9 mouse cellular contexts compared by ENCODE assay signal in the genomic region with DNA sequence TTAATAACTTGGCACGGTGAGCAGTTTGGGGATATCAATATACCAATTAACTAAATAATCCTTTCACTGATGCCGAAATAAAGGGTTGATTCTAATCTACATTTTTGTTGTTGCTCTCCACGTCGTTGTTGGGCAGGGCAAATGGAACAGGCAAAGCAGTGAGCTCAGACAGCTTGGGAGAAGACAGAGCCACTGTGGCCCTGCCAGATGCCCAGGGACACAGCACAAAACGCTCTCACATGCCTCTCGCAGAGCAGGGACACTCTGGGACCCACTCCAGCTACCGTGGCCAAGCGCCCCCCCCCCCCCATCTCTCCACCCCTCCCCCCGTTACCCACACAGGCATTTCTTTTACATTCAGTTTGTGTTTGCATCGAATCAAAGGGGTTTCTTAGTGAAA.
DNase-seq lines count a peak whose midpoint lies in the region; ATAC-seq and TF ChIP-seq lines count a peak whose summit lies in the region.
"Had no signal": no experiment of that assay in that cellular context is flagged by ENCODE, and none has a peak within 500 bp of the region (broad histone marks: within the 10 kb centered on the region; RNA-seq: fewer than 3 reads in every experiment).

No protein-coding gene starts in this region.

- H3K9ac ChIP-seq in midbrain, embryonic 12.5 days (replicated peaks), result no peak overlapping the region
- H3K9ac ChIP-seq in midbrain, embryonic 11.5 days (ENCODE audit: low read length), result no peak overlapping the region
- H3K9ac ChIP-seq in hindbrain, embryonic 14.5 days, result no peak overlapping the region
- no peak overlapping the region for H3K9ac ChIP-seq in midbrain, postnatal 0 days (replicated peaks; ENCODE audit: low read length, poor library complexity, severe bottlenecking)

- H3K27me3 ChIP-seq in midbrain, embryonic 12.5 days, result peaks cover 4% of the 10 kb centered on the region; the same call in 1 of the 2 replicates
- H3K27me3 ChIP-seq in midbrain, embryonic 11.5 days (ENCODE audit: control insufficient read depth, insufficient read depth, low read length), result no peaks in the 10 kb centered on the region
- no peaks in the 10 kb centered on the region for H3K27me3 ChIP-seq in hindbrain, embryonic 14.5 days (ENCODE audit: control insufficient read depth, insufficient read depth, low read length)
- no peaks in the 10 kb centered on the region for H3K27me3 ChIP-seq in midbrain, postnatal 0 days (ENCODE audit: insufficient read depth, low read length)

- H3K4me1 ChIP-seq in midbrain, embryonic 12.5 days, result peaks cover 5% of the 10 kb centered on the region; the same call in 1 of the 2 replicates
- H3K4me1 ChIP-seq in midbrain, embryonic 11.5 days (ENCODE audit: control insufficient read depth, insufficient read depth, low read length), result no peaks in the 10 kb centered on the region
- H3K4me1 ChIP-seq in hindbrain, embryonic 14.5 days (replicated peaks; ENCODE audit: control insufficient read depth, insufficient read depth, low read length), result peaks cover 19% of the 10 kb centered on the region
- no peaks in the 10 kb centered on the region for H3K4me1 ChIP-seq in midbrain, postnatal 0 days (ENCODE audit: insufficient read depth, low read length)

- no peak overlapping the region for H3K27ac ChIP-seq in midbrain, embryonic 12.5 days (replicated peaks)
- no peak overlapping the region for H3K27ac ChIP-seq in midbrain, embryonic 11.5 days (ENCODE audit: low read depth, low read length)
- H3K27ac ChIP-seq in hindbrain, embryonic 14.5 days, result peak overlapping the region; percentile 73
- H3K27ac ChIP-seq in midbrain, postnatal 0 days (ENCODE audit: low read depth, low read length), result peak overlapping the region; percentile 39; the same call in 1 of the 2 replicates
- H3K27ac ChIP-seq in gastrocnemius, adult 2 months, result no peak overlapping the region

- no peaks in the 10 kb centered on the region for H3K9me3 ChIP-seq in midbrain, embryonic 12.5 days
- no peaks in the 10 kb centered on the region for H3K9me3 ChIP-seq in midbrain, embryonic 11.5 days (ENCODE audit: control insufficient read depth, low read length)
- H3K9me3 ChIP-seq in hindbrain, embryonic 14.5 days (ENCODE audit: control insufficient read depth, low read length), result no peaks in the 10 kb centered on the region
- no peaks in the 10 kb centered on the region for H3K9me3 ChIP-seq in midbrain, postnatal 0 days (ENCODE audit: low read length)

- no peak for DNase-seq in midbrain, embryonic 11.5 days (ENCODE audit: low spot score, missing footprints)
- peak; percentile 46 for DNase-seq in cerebellum, adult 9-10 months
- DNase-seq in hindbrain, embryonic 14.5 days (ENCODE audit: low spot score), result no peak
- DNase-seq in midbrain, postnatal 0 days (ENCODE audit: low spot score), result peak; percentile 89
- no peak for DNase-seq in gastrocnemius, adult 2 months
- no peak for DNase-seq in natural killer cell, adult 2 months (ENCODE audit: low spot score in 2 of 2)
- DNase-seq: adrenal gland, postnatal 10 days; thymus, postnatal 14 days had no signal

- H3K4me2 ChIP-seq in midbrain, embryonic 12.5 days (replicated peaks), result no peak overlapping the region
- H3K4me2 ChIP-seq in midbrain, embryonic 11.5 days, result no peak overlapping the region
- H3K4me2 ChIP-seq in hindbrain, embryonic 14.5 days (replicated peaks), result 0 out of 2 replicates have a peak overlapping the region, but pooled peaks have one; percentile 19
- H3K4me2 ChIP-seq in midbrain, postnatal 0 days (ENCODE audit: low read depth, low read length, poor library complexity, severe bottlenecking), result no peak overlapping the region

- 54% methylated on average over 8 of the region's 10 CpGs for WGBS in midbrain, embryonic 12.5 days
- 56% methylated on average over 10 of the region's 10 CpGs for WGBS in midbrain, embryonic 11.5 days
- WGBS in hindbrain, embryonic 14.5 days, result 24% methylated on average over 10 of the region's 10 CpGs
- 41% methylated on average over 10 of the region's 10 CpGs for WGBS in midbrain, postnatal 0 days

- intact Hi-C loops in gastrocnemius, adult 2 months (cut with DNase I), result no loop called here

- no peaks in the 10 kb centered on the region for H3K36me3 ChIP-seq in midbrain, embryonic 12.5 days
- no peaks in the 10 kb centered on the region for H3K36me3 ChIP-seq in midbrain, embryonic 11.5 days (ENCODE audit: control insufficient read depth, insufficient read depth, low read length)
- H3K36me3 ChIP-seq in hindbrain, embryonic 14.5 days (replicated peaks; ENCODE audit: control insufficient read depth, insufficient read depth), result no peaks in the 10 kb centered on the region
- H3K36me3 ChIP-seq in midbrain, postnatal 0 days (ENCODE audit: insufficient read depth, low read length), result no peaks in the 10 kb centered on the region

- no peak overlapping the region for H3K4me3 ChIP-seq in midbrain, embryonic 12.5 days
- no peak overlapping the region for H3K4me3 ChIP-seq in midbrain, embryonic 11.5 days (ENCODE audit: low read depth, low read length)
- no peak overlapping the region for H3K4me3 ChIP-seq in hindbrain, embryonic 14.5 days (replicated peaks; ENCODE audit: low read length)
- no peak overlapping the region for H3K4me3 ChIP-seq in midbrain, postnatal 0 days (ENCODE audit: low read depth, low read length)
- H3K4me3 ChIP-seq in gastrocnemius, adult 2 months, result no peak overlapping the region

- TF ChIP-seq CTCF in midbrain, postnatal 0 days (IDR thresholded peaks at IDR 0.05), result no peak
- no peak for TF ChIP-seq CTCF in gastrocnemius, adult 2 months (IDR thresholded peaks at IDR 0.05)

- ATAC-seq in midbrain, embryonic 12.5 days (ENCODE audit: low FRiP score, low read depth), result peak; percentile 60; the same call in 1 of the 2 replicates
- no peak for ATAC-seq in midbrain, embryonic 11.5 days (ENCODE audit: low FRiP score)
- peak; percentile 82 for ATAC-seq in hindbrain, embryonic 14.5 days (ENCODE audit: low FRiP score)
- 0 out of 2 replicates have a peak, but pooled peaks have one; percentile 73 for ATAC-seq in midbrain, postnatal 0 days (ENCODE audit: low FRiP score)

Comparison
In these comparisons a context has a peak if more than half of its experiments do, and no peak if none do; other contexts are left out.
1. H3K27ac ChIP-seq: peak in hindbrain, embryonic 14.5 days (single experiment) and midbrain, postnatal 0 days (single experiment); none in midbrain, embryonic 12.5 days (single experiment), midbrain, embryonic 11.5 days (single experiment) and gastrocnemius, adult 2 months (single experiment).
2. DNase-seq: peak in cerebellum, adult 9-10 months (single experiment) and midbrain, postnatal 0 days (single experiment); none in midbrain, embryonic 11.5 days (single experiment), hindbrain, embryonic 14.5 days (single experiment), gastrocnemius, adult 2 months (single experiment) and natural killer cell, adult 2 months (0 of 2).